Comparison of ENCODE assay signal across 13 mouse cellular contexts in the genomic region with DNA sequence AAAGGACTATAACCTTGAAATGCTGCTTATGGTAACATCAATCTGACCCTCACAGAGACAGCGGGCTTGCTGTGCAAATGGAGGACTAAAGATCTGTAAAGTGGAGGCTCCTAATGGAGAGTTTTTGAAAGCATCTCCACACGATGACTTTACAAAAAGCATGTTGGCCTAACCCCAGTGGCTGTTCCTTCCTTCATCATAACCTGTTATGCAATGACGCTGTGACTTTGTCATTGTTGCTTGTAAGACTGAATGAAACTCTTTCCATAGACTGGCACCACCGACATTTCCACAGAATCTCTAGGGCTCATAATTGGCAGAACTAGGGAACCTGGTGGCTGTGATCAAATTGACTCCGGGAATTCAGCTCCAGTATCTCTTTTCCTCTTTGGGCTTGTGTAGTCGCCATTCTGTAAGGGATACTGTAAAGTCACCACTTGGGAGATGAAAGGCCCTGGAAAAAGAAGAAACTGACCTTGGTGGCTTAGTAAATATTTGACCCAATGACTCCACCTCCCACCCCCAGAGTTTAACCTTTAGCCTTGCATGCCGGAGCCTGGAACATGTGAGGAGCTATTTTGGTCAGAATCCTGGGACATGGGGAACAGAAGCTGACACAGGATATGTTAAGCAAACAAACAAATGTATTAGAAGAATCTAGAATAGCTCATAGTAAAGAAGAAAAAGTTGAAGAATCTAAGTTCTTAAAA. TPM values are rescaled to one million over a fixed set of nuclear protein-coding genes. Genes with fewer than 3 reads are reported as not detected.
DNase-seq lines count a peak whose midpoint lies in the region; ATAC-seq and TF ChIP-seq lines count a peak whose summit lies in the region.
"Had no signal": no experiment of that assay in that cellular context is flagged by ENCODE, and none has a peak within 500 bp of the region (broad histone marks: within the 10 kb centered on the region; RNA-seq: fewer than 3 reads in every experiment).

No protein-coding gene starts in this region.

- H3K4me2 ChIP-seq in liver, postnatal 0 days (ENCODE audit: low read depth, low read length), result no peak overlapping the region
- H3K4me2 ChIP-seq in stomach, postnatal 0 days (replicated peaks; ENCODE audit: low read depth), result no peak overlapping the region
- H3K4me2 ChIP-seq: heart, embryonic 15.5 days had no signal

- H3K79me2 ChIP-seq in heart, adult 2 months (replicated peaks; ENCODE audit: control insufficient read depth, insufficient read depth, low read length), result no peaks in the 10 kb centered on the region

- no peak overlapping the region for H3K4me3 ChIP-seq in heart, adult 2 months
- peak overlapping the region; percentile 36; the same call in 1 of the 2 replicates for H3K4me3 ChIP-seq in liver, postnatal 0 days (ENCODE audit: low read depth, low read length)
- no peak overlapping the region for H3K4me3 ChIP-seq in stomach, postnatal 0 days (ENCODE audit: low read depth, low read length)
- H3K4me3 ChIP-seq: erythroblast, embryonic 14.5 days; heart, embryonic 15.5 days had no signal

- ATAC-seq in liver, postnatal 0 days, result peak; percentile 72
- ATAC-seq in stomach, postnatal 0 days (ENCODE audit: low FRiP score, low TSS enrichment), result no peak
- ATAC-seq: CD4-positive, CD25-positive, alpha-beta regulatory T cell, adult 4 months had no signal

- 0 out of 2 replicates have a peak, but pooled peaks cover 2% of the 10 kb centered on the region for H3K36me3 ChIP-seq in heart, adult 2 months (ENCODE audit: control insufficient read depth, insufficient read depth, low read length)
- H3K36me3 ChIP-seq in liver, postnatal 0 days (replicated peaks; ENCODE audit: insufficient read depth, low read length), result no peaks in the 10 kb centered on the region
- no peaks in the 10 kb centered on the region for H3K36me3 ChIP-seq in stomach, postnatal 0 days (ENCODE audit: control insufficient read depth, insufficient read depth, low read length)
- H3K36me3 ChIP-seq: heart, embryonic 15.5 days had no signal

- no peak for TF ChIP-seq POLR2A in heart, adult 2 months (IDR thresholded peaks at IDR 0.05; ENCODE audit: insufficient read depth, low read depth, low read length)

- no peak for TF ChIP-seq EP300 in heart, adult 2 months (IDR thresholded peaks at IDR 0.05; ENCODE audit: insufficient read depth, low read depth, low read length)
- no peak; the same call in 1 of the 2 replicates for TF ChIP-seq EP300 in liver, postnatal 0 days (IDR thresholded peaks at IDR 0.05; ENCODE audit: low read depth)
- no peak for TF ChIP-seq EP300 in stomach, postnatal 0 days (optimal IDR thresholded peaks at IDR 0.05)

- no peak for TF ChIP-seq CTCF in heart, adult 2 months (IDR thresholded peaks at IDR 0.05)
- TF ChIP-seq CTCF in liver, postnatal 0 days (IDR thresholded peaks at IDR 0.05; ENCODE audit: low read depth), result no peak
- TF ChIP-seq CTCF in stomach, postnatal 0 days (IDR thresholded peaks at IDR 0.05; ENCODE audit: low read depth), result no peak

- peaks cover 10% of the 10 kb centered on the region for H3K4me1 ChIP-seq in heart, adult 2 months (ENCODE audit: control insufficient read depth, insufficient read depth, low read length)
- peaks cover 40% of the 10 kb centered on the region for H3K4me1 ChIP-seq in liver, postnatal 0 days (ENCODE audit: insufficient read depth)
- H3K4me1 ChIP-seq in stomach, postnatal 0 days (replicated peaks; ENCODE audit: control insufficient read depth, insufficient read depth), result peaks cover 3% of the 10 kb centered on the region; the same call in 1 of the 2 replicates

- peak overlapping the region; percentile 8; the same call in 1 of the 2 replicates for H3K27ac ChIP-seq in heart, adult 2 months
- peak overlapping the region; percentile 96 for H3K27ac ChIP-seq in liver, postnatal 0 days (ENCODE audit: low read depth)
- no peak overlapping the region for H3K27ac ChIP-seq in stomach, postnatal 0 days (replicated peaks)
- H3K27ac ChIP-seq: heart, embryonic 15.5 days had no signal

- intact Hi-C loops in heart, adult 2 months (cut with DNase I), result no loop called here
- intact Hi-C loops in heart, postnatal 10 days (cut with DNase I), result no loop called here

- no peak overlapping the region for H3K9ac ChIP-seq in heart, adult 2 months (ENCODE audit: low read depth, low read length)
- H3K9ac ChIP-seq in liver, postnatal 0 days (replicated peaks), result peak overlapping the region; percentile 66; the same call in 1 of the 2 replicates
- no peak overlapping the region for H3K9ac ChIP-seq in stomach, postnatal 0 days (ENCODE audit: low read length)
- H3K9ac ChIP-seq: heart, embryonic 15.5 days had no signal

- 64% methylated on average over 7 of the region's 7 CpGs for WGBS in heart, adult 2 months
- WGBS in liver, postnatal 0 days (ENCODE audit: insufficient replicate concordance), result 41% methylated on average over 7 of the region's 7 CpGs
- WGBS in stomach, postnatal 0 days, result 61% methylated on average over 7 of the region's 7 CpGs

- H3K27me3 ChIP-seq in heart, adult 2 months (ENCODE audit: control insufficient read depth, insufficient read depth, low read length), result no peaks in the 10 kb centered on the region
- no peaks in the 10 kb centered on the region for H3K27me3 ChIP-seq in liver, postnatal 0 days (ENCODE audit: insufficient read depth, low read length)
- H3K27me3 ChIP-seq in stomach, postnatal 0 days (ENCODE audit: control insufficient read depth, insufficient read depth, low read length), result no peaks in the 10 kb centered on the region
- H3K27me3 ChIP-seq: heart, embryonic 15.5 days had no signal

- DNase-seq in heart, adult 2 months, result no peak
- no peak for DNase-seq in heart, postnatal 10 days
- DNase-seq in embryo, embryonic 9.5 days (ENCODE audit: extremely low spot score), result peak; percentile 29
- peak; percentile 65 for DNase-seq in kidney, postnatal 10 days
- peak; percentile 44 for DNase-seq in liver, postnatal 0 days
- no peak for DNase-seq in spleen, postnatal 10 days (ENCODE audit: low spot score in 2 of 2)
- no peak for DNase-seq in left cerebral cortex, adult 18-20 months (ENCODE audit: low spot score in 2 of 2)
- DNase-seq in stomach, postnatal 0 days (ENCODE audit: low spot score), result no peak
- DNase-seq: cerebellum, postnatal 14 days; thymus, postnatal 36 days had no signal

- H3K9me3 ChIP-seq in liver, postnatal 0 days (ENCODE audit: low read length), result no peaks in the 10 kb centered on the region
- no peaks in the 10 kb centered on the region for H3K9me3 ChIP-seq in stomach, postnatal 0 days (ENCODE audit: control insufficient read depth, low read length)
- H3K9me3 ChIP-seq: heart, embryonic 15.5 days had no signal

RNA-seq across cellular contexts. Expression of a gene that starts 30.4 kb away (rescaled TPM):
- 10 to 100 TPM; 15.8 to 21.4 TPM for total RNA-seq in heart, adult 2 months (2021)
- polyA plus RNA-seq in heart, adult 2 months (2012; rRNA removed), result 24.8 and 25.6 TPM in 2 replicates
- total RNA-seq in heart, postnatal 10 days (2021), result 10 to 100 TPM; 29.2 to 38.3 TPM
- 15.4 and 16.8 TPM in 2 replicates for polyA plus RNA-seq in liver, postnatal 0 days (2015; fragmentation: Nextera tagmentation; extraction: Ambion mirVana)
- 100 to 1,000 TPM; 103 to 116 TPM for total RNA-seq in left cerebral cortex, adult 18-20 months (2021)
- 17.4 and 18.7 TPM in 2 replicates for polyA plus RNA-seq in stomach, postnatal 0 days (2015; fragmentation: Nextera tagmentation; extraction: Ambion mirVana)

Comparison
In these comparisons a context has a peak if more than half of its experiments do, and no peak if none do; other contexts are left out.
1. DNase-seq: peak in embryo, embryonic 9.5 days (single experiment), kidney, postnatal 10 days (single experiment) and liver, postnatal 0 days (single experiment); none in heart, adult 2 months (0 of 2), heart, postnatal 10 days (0 of 2), spleen, postnatal 10 days (0 of 2), left cerebral cortex, adult 18-20 months (0 of 2) and stomach, postnatal 0 days (single experiment).